Mouse (Mus musculus) thymus, postnatal 4 days (tissue): ENCODE data around the gene Ckap4.
"Not testable (repeated sequence)": the region's sequence is repeated elsewhere in the genome, so short reads cannot be mapped to it uniquely, and the experiment has no call there.

Experiments
- DNase-seq: peaks from one replicate; pipeline ENCODE4 v3.0.0; 2021

The Ckap4 gene

GRCm38 (mm10) chr10:84496805-84497204, 37.1 kb downstream of the Ckap4 start:
- no peak for DNase-seq

- DNase-seq = no peak
These were observed 39.4 kb downstream of the Ckap4 start for GRCm38 (mm10) chr10:84494432-84494831.

GRCm38 (mm10) chr10:84490115-84490514, 43.7 kb downstream of the Ckap4 start:
- DNase-seq = no peak

- DNase-seq = peak; percentile 83
These were observed 45.5 kb downstream of the Ckap4 start for GRCm38 (mm10) chr10:84488315-84488714.

- DNase-seq = no peak
These were observed 49.2 kb downstream of the Ckap4 start for GRCm38 (mm10) chr10:84484661-84485060.

- no peak for DNase-seq
These were observed 50.3 kb downstream of the Ckap4 start for GRCm38 (mm10) chr10:84483553-84483952.

GRCm38 (mm10) chr10:84483069-84483468, 50.8 kb downstream of the Ckap4 start:
- DNase-seq = no peak

GRCm38 (mm10) chr10:84482418-84482817, 51.4 kb downstream of the Ckap4 start:
- not testable (repeated sequence) for DNase-seq

- no peak for DNase-seq
These were observed 52.6 kb downstream of the Ckap4 start for GRCm38 (mm10) chr10:84481327-84481671.

GRCm38 (mm10) chr10:84480667-84481326, 53.1 kb downstream of the Ckap4 start:
- DNase-seq = no peak

- no peak for DNase-seq
These were observed 53.7 kb downstream of the Ckap4 start for GRCm38 (mm10) chr10:84480146-84480545.

- DNase-seq = no peak
These were observed 56.2 kb downstream of the Ckap4 start for GRCm38 (mm10) chr10:84477613-84478076.

- no peak for DNase-seq
These were observed 56.7 kb downstream of the Ckap4 start for GRCm38 (mm10) chr10:84477045-84477612.
